Mouse (Mus musculus): ENCODE results near the gene Padi3. TPM values are rescaled to one million over a fixed set of nuclear protein-coding genes. Genes with fewer than 3 reads are reported as not detected.

Gene Padi3
- polyA plus RNA-seq, 1 experiment from 2014 or later = not detected

DNA sequence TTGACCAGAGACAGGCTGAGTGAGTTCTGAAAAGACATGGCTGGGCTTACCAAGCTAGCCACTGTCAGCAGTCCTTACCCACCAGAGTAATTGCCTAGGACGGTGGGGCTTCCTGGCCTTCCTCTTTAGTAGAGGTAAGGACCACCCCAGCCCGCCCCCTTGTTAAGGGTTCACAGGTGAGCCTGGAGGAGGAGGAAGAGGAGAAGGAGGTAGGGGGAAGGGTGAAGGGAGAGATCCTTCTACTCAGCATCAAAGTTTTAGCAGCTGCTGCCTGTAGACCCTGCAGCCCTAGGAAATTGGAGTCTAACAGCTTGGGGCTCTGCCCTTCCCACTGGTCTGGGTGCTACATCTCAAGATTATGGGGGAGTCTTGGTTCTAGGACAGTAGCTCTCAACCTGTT lies 67.9 kb downstream of the Padi3 start, which contains the start of gene Padi6:
TSS of gene Padi6 (minus strand) at position 101 of the 400 bp plus-strand sequence.
- DNase-seq (no peak), ATAC-seq (ENCODE audit: low FRiP score, low TSS enrichment) (no peak)
- Histone ChIP-seq H3K4me3 (replicated peaks; ENCODE audit: low read depth, low read length) (no peak within 1 kb of the TSS), H3K4me1 (ENCODE audit: control insufficient read depth, insufficient read depth, low read length) (no peaks in the 10 kb centered on the region), H3K9ac (replicated peaks; ENCODE audit: low read length) (no peak within 1 kb of the TSS), H3K27me3 (ENCODE audit: control insufficient read depth, insufficient read depth, low read length) (no peaks in the 10 kb centered on the region), H3K9me3 (ENCODE audit: control insufficient read depth, low read length) (no peaks in the 10 kb centered on the region), H3K27ac (replicated peaks; ENCODE audit: low read depth, low read length) (no peak within 1 kb of the TSS), H3K36me3 (ENCODE audit: control insufficient read depth, insufficient read depth, low read length) (no peaks in the 10 kb centered on the region), H3K4me2 (ENCODE audit: low read length) (no peak within 1 kb of the TSS)
- WGBS = 84% methylated on average over 2 of the region's 2 CpGs

DNA sequence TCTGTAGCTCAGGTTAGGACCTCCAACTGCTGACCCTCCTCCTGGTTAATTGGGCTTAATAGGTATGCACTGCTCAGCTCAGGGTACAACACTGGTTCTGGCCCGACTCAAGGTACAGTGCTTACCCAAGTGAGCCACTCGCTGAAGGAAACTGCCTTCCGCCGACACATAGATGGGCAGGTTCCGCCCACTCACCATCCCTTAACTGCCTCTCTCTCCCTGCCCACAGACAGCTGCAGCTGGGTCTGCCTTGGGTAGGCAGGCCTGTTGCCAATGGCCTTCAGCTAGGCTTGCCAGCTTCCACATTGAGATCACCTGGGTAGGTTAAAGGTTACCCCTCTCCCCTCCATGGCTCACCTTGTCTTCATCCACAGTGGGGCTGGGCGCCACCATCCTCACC lies 69.0 kb downstream of the Padi3 start:
- Histone ChIP-seq H3K4me3 (replicated peaks; ENCODE audit: low read depth, low read length) (no peak overlapping the region), H3K9ac (replicated peaks; ENCODE audit: low read length) (no peak overlapping the region), H3K36me3 (ENCODE audit: control insufficient read depth, insufficient read depth, low read length) (no peaks in the 10 kb centered on the region), H3K27me3 (ENCODE audit: control insufficient read depth, insufficient read depth, low read length) (no peaks in the 10 kb centered on the region), H3K4me2 (ENCODE audit: low read length) (no peak overlapping the region), H3K9me3 (ENCODE audit: control insufficient read depth, low read length) (no peaks in the 10 kb centered on the region), H3K27ac (replicated peaks; ENCODE audit: low read depth, low read length) (no peak overlapping the region), H3K4me1 (ENCODE audit: control insufficient read depth, insufficient read depth, low read length) (no peaks in the 10 kb centered on the region)
- ATAC-seq (ENCODE audit: low FRiP score, low TSS enrichment) (no peak), DNase-seq (no peak)
- 93% methylated on average over 6 of the region's 6 CpGs for WGBS

DNA sequence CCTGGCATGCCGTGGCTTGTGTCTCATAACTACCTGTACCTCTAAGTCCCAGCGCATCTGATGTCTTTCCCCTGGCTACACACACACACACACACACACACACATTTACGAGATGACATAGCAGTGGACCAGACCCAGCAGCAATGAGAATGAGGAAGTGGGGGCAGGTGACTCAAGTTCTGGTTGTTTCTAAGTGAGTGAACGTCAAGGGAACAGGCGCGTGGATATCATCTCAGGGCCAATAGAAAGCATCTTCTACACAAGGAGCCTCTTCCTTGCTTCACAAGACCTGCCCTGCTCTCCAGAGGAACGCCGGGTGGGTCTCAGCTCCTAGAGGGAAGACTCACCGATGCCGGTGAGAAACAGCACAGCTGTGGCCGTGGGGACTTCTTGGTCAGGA lies 69.8 kb downstream of the Padi3 start:
- WGBS = 91% methylated on average over 11 of the region's 11 CpGs
- no peak for DNase-seq
- H3K4me1 ChIP-seq (ENCODE audit: control insufficient read depth, insufficient read depth, low read length) = no peaks in the 10 kb centered on the region
- no peak overlapping the region for H3K27ac ChIP-seq (replicated peaks; ENCODE audit: low read depth, low read length)
- no peak overlapping the region for H3K4me3 ChIP-seq (replicated peaks; ENCODE audit: low read depth, low read length)
- no peak for ATAC-seq (ENCODE audit: low FRiP score, low TSS enrichment)
- no peaks in the 10 kb centered on the region for H3K27me3 ChIP-seq (ENCODE audit: control insufficient read depth, insufficient read depth, low read length)
- no peak overlapping the region for H3K9ac ChIP-seq (replicated peaks; ENCODE audit: low read length)
- no peaks in the 10 kb centered on the region for H3K9me3 ChIP-seq (ENCODE audit: control insufficient read depth, low read length)
- H3K36me3 ChIP-seq (ENCODE audit: control insufficient read depth, insufficient read depth, low read length) = no peaks in the 10 kb centered on the region
- no peak overlapping the region for H3K4me2 ChIP-seq (ENCODE audit: low read length)

Other genes with a start within 250 kb of the Padi3 start
- 18.7 and 24.6 TPM in 2 replicates for gene Arhgef10l, start 144.6 kb downstream of the Padi3 start, polyA plus RNA-seq (2014; fragmentation: Nextera tagmentation; extraction: Ambion mirVana)
- gene Rcc2, start 110.1 kb downstream of the Padi3 start, polyA plus RNA-seq (2014; fragmentation: Nextera tagmentation; extraction: Ambion mirVana) = 21.2 and 21.5 TPM in 2 replicates
- not detected in 2 replicates for gene Padi6, start 68.0 kb downstream of the Padi3 start, polyA plus RNA-seq (2014; fragmentation: Nextera tagmentation; extraction: Ambion mirVana)
- 0.12 and 0.18 TPM in 2 replicates for gene Padi4, start 36.4 kb downstream of the Padi3 start, polyA plus RNA-seq (2014; fragmentation: Nextera tagmentation; extraction: Ambion mirVana)
- gene Padi1, start 35.1 kb upstream of the Padi3 start, polyA plus RNA-seq (2014; fragmentation: Nextera tagmentation; extraction: Ambion mirVana) = 0.12 TPM in 1 of 2 replicates, not detected in the other
- 1.1 and 1.7 TPM in 2 replicates for gene Padi2, start 95.7 kb upstream of the Padi3 start, polyA plus RNA-seq (2014; fragmentation: Nextera tagmentation; extraction: Ambion mirVana)
- 456 and 524 TPM in 2 replicates for gene Sdhb, start 150.6 kb upstream of the Padi3 start, polyA plus RNA-seq (2014; fragmentation: Nextera tagmentation; extraction: Ambion mirVana)
- gene Atp13a2, start 176.2 kb upstream of the Padi3 start, polyA plus RNA-seq (2014; fragmentation: Nextera tagmentation; extraction: Ambion mirVana) = 162 and 173 TPM in 2 replicates
- gene Mfap2, start 199.8 kb upstream of the Padi3 start, polyA plus RNA-seq (2014; fragmentation: Nextera tagmentation; extraction: Ambion mirVana) = 142 and 169 TPM in 2 replicates
- gene Crocc, start 249.9 kb upstream of the Padi3 start, polyA plus RNA-seq (2014; fragmentation: Nextera tagmentation; extraction: Ambion mirVana) = 7.2 and 7.4 TPM in 2 replicates